Mouse (Mus musculus) bone marrow macrophage, adult 2 months (primary cell): ENCODE measurements at regions not wholly inside any gene's neighbourhood (a gene's known extent, or its start where the extent isn't known, plus 50 kb on each side); places are given as distances from the start of the nearest gene placed in this dataset.

Experiments used
- CTCF ChIP-seq: IDR thresholded peaks from 2 replicates; pipeline ENCODE4 v1.5.1; 2012; ENCODE audit warnings: low read depth, mild to moderate bottlenecking, low read length, moderate library complexity
- POLR2A ChIP-seq: IDR thresholded peaks from 2 replicates; pipeline ENCODE4 v1.6.1; 2012; ENCODE audit warnings: mild to moderate bottlenecking, low read depth, low read length, borderline replicate concordance

- TF ChIP-seq CTCF (no peak), POLR2A (no peak)
Measured at GRCm38 (mm10) chr4:45622017-45622416, 89.7 kb upstream of the Shb start.
